Mouse (Mus musculus) liver, embryonic 14.5 days (tissue): Measurements from ENCODE around the gene Nup50.

Source experiments
- CTCF ChIP-seq: IDR thresholded peaks from 2 replicates; pipeline ENCODE4 v1.5.1; 2016; ENCODE audit warnings: antibody characterized with exemption, low read depth, control low read depth
- EP300 ChIP-seq: IDR thresholded peaks from 2 replicates; pipeline ENCODE4 v1.6.1; 2016; ENCODE audit warnings: antibody characterized with exemption, low read depth

- TF ChIP-seq CTCF (no peak), EP300 (no peak)
Observed at GRCm38 (mm10) chr15:84922884-84923507, at the start of gene Nup50.
